Mouse (Mus musculus) stomach, embryonic 16.5 days (tissue): ENCODE measurements around the gene Kat8. TPM values are rescaled to one million over a fixed set of nuclear protein-coding genes. Genes with fewer than 3 reads are reported as not detected.
A peak's percentile ranks its signal among the peaks of the same experiment; 100 is the strongest.

Experiments
- ATAC-seq: fragments of 200-750 bp; cut with Nextera tagmentation; 2 replicates; pipeline ENCODE4 v1.8.0; 2017; ENCODE audit warnings: moderate number of reproducible peaks, moderate TSS enrichment; ENCODE audit not compliant: insufficient read depth, low FRiP score
- H3K27ac ChIP-seq: fragments of 300-500 bp; sonication (generic); 2 replicates; pipeline ENCODE4 v1.5.1; 2014; ENCODE audit warnings: low read length
- H3K27me3 ChIP-seq: fragments of 300-500 bp; sonication (generic); 2 replicates; pipeline ENCODE4 v1.6.1; 2014; ENCODE audit warnings: low read length, control low read depth, mixed read lengths; ENCODE audit not compliant: control insufficient read depth, insufficient read depth
- H3K36me3 ChIP-seq: fragments of 300-500 bp; sonication (generic); 2 replicates; pipeline ENCODE4 v1.6.1; 2014; ENCODE audit warnings: low read length; ENCODE audit not compliant: control insufficient read depth, insufficient read depth
- H3K4me1 ChIP-seq: fragments of 300-500 bp; sonication (generic); 2 replicates; pipeline ENCODE4 v1.6.1; 2014; ENCODE audit warnings: low read length, control low read depth, mixed read lengths; ENCODE audit not compliant: control insufficient read depth, insufficient read depth
- H3K4me2 ChIP-seq: fragments of 300-500 bp; sonication (generic); 2 replicates; pipeline ENCODE4 v1.6.1; 2014; ENCODE audit warnings: low read depth, low read length, mixed read lengths
- H3K4me3 ChIP-seq: fragments of 300-500 bp; sonication (generic); replicated peaks from 2 replicates; pipeline ENCODE4 v1.5.1; 2014; ENCODE audit warnings: mild to moderate bottlenecking, low read length
- H3K9ac ChIP-seq: fragments of 300-500 bp; sonication (generic); 2 replicates; pipeline ENCODE4 v1.6.1; 2014; ENCODE audit warnings: low read length
- H3K9me3 ChIP-seq: fragments of 300-500 bp; sonication (generic); replicated peaks from 2 replicates; pipeline ENCODE4 v1.6.1; 2016; ENCODE audit warnings: low read length, control low read depth; ENCODE audit not compliant: control insufficient read depth
- WGBS: fragments of 180-500 bp; shearing (Covaris S2); extraction: QIAGEN DNeasy Blood & Tissue Kit; methylation state at CpG from one replicate; pipeline ENCODE4 v1.1.7; 2014; 5-methylcytosine and 5-hydroxymethylcytosine counted together
- polyA plus RNA-seq: library from polyadenylated mRNA; unstranded; fragments of >200 nt; fragmentation: Nextera tagmentation; extraction: Ambion mirVana; gene quantifications from 2 replicates; pipeline ENCODE4 v1.2.1, GENCODE M21; 2015

The Kat8 gene
- polyA plus RNA-seq, 1 experiment from 2014 or later = 29.2 TPM

GRCm38 (mm10) chr7:127907939-127908338 lies 4.4 kb upstream of the Kat8 start:
- ATAC-seq = no peak
- Histone ChIP-seq H3K4me1 (peaks cover 13% of the 10 kb centered on the region), H3K36me3 (peaks cover 26% of the 10 kb centered on the region), H3K4me2 (no peak overlapping the region), H3K27me3 (no peaks in the 10 kb centered on the region), H3K9ac (no peak overlapping the region), H3K4me3 (no peak overlapping the region), H3K27ac (no peak overlapping the region), H3K9me3 (no peaks in the 10 kb centered on the region)
- WGBS = 94% methylated on average over 12 of the region's 12 CpGs

DNA sequence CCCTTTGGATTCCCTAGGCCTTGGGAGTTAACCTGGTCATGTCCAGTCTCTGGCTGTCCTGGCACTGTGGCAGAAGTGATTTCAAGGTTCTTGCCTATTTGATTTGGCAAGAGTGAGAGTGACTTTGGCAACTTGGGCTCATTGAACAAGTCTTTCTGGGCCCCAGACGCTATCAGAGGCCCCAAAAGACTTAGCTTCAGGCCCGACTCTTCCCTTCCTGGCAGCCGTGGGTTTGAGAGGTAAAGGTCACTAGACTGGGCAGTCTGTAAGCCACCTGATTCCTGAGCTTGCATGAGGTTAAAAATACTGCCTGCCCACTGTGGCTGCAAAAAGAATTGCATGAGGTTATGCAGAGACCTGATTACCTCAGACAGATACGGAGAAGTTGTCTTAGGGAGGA lies 3.7 kb upstream of the Kat8 start:
- WGBS = 88% methylated on average over 4 of the region's 4 CpGs
- H3K9me3 ChIP-seq = no peaks in the 10 kb centered on the region
- no peaks in the 10 kb centered on the region for H3K27me3 ChIP-seq
- H3K9ac ChIP-seq = no peak overlapping the region
- no peak overlapping the region for H3K27ac ChIP-seq
- ATAC-seq = no peak
- H3K4me3 ChIP-seq = no peak overlapping the region
- no peak overlapping the region for H3K4me2 ChIP-seq
- peaks cover 17% of the 10 kb centered on the region for H3K4me1 ChIP-seq
- H3K36me3 ChIP-seq = peaks cover 26% of the 10 kb centered on the region

- Histone ChIP-seq H3K9ac (peak overlapping the region; percentile 93), H3K4me2 (peak overlapping the region; percentile 88), H3K27me3 (no peaks in the 10 kb centered on the region), H3K4me3 (peak overlapping the region; percentile 99), H3K36me3 (peaks cover 14% of the 10 kb centered on the region), H3K4me1 (peaks cover 8% of the 10 kb centered on the region), H3K27ac (peak overlapping the region; percentile 94), H3K9me3 (no peaks in the 10 kb centered on the region)
- 12% methylated on average over 4 of the region's 4 CpGs for WGBS
- no peak for ATAC-seq
These were observed 622 bp downstream of the Kat8 start for GRCm38 (mm10) chr7:127912938-127913337.

GRCm38 (mm10) chr7:127915293-127915692 lies 3.0 kb downstream of the Kat8 start:
- no peak for ATAC-seq
- Histone ChIP-seq H3K36me3 (peaks cover 8% of the 10 kb centered on the region; the same call in 1 of the 2 replicates), H3K9me3 (no peaks in the 10 kb centered on the region), H3K4me1 (peaks cover 8% of the 10 kb centered on the region), H3K27ac (no peak overlapping the region), H3K4me2 (no peak overlapping the region), H3K9ac (no peak overlapping the region), H3K4me3 (no peak overlapping the region), H3K27me3 (no peaks in the 10 kb centered on the region)
- WGBS = 91% methylated on average over 12 of the region's 12 CpGs

DNA sequence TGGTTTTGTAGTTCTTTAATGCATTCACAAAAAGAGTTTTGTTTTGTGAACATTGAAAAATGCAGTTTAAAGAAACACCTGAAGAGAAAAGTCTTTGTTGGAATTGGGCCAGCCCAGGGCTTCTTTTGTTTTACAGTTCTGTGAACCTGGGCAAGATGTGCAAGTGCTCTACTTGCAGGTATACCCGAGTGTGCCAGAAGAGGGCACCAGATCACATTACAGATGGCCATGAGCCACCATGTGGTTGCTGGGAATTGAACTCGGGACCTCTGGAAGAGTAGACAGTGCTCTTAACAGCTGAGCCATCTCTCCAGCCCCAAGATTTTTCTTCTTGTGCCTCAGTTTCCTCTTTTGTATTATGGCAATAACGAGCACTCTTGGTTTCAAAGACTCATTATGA lies 5.9 kb downstream of the Kat8 start:
- Histone ChIP-seq H3K36me3 (peaks cover 8% of the 10 kb centered on the region; the same call in 1 of the 2 replicates), H3K4me1 (peaks cover 6% of the 10 kb centered on the region; the same call in 1 of the 2 replicates), H3K27me3 (no peaks in the 10 kb centered on the region), H3K9ac (no peak overlapping the region), H3K4me3 (no peak overlapping the region), H3K4me2 (no peak overlapping the region), H3K27ac (no peak overlapping the region), H3K9me3 (no peaks in the 10 kb centered on the region)
- no peak for ATAC-seq
- WGBS = 56% methylated on average over 3 of the region's 3 CpGs

DNA sequence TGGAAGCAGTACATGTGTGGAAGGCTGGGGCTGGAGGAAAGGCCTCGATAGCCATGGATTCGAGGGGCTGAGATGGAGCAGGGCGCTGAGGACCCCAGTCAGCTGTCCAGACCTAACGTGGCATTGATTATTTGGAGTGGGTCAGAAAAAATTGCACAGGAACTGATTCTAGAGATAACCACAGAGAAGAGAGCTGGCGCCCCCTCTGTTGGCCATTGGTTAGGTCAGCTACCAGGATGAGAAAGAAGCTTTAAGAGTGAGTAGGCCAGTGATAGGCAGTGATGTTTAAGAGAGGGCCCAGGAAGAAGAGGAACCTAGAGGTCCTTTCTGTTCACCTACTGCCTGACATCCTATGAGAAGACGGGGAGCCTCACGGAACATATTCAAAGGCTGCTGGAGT lies 7.0 kb downstream of the Kat8 start:
- Histone ChIP-seq H3K36me3 (peaks cover 8% of the 10 kb centered on the region; the same call in 1 of the 2 replicates), H3K4me2 (no peak overlapping the region), H3K27ac (no peak overlapping the region), H3K27me3 (no peaks in the 10 kb centered on the region), H3K4me1 (peaks cover 5% of the 10 kb centered on the region), H3K9ac (no peak overlapping the region), H3K4me3 (no peak overlapping the region), H3K9me3 (no peaks in the 10 kb centered on the region)
- no peak for ATAC-seq
- 74% methylated on average over 7 of the region's 7 CpGs for WGBS

DNA sequence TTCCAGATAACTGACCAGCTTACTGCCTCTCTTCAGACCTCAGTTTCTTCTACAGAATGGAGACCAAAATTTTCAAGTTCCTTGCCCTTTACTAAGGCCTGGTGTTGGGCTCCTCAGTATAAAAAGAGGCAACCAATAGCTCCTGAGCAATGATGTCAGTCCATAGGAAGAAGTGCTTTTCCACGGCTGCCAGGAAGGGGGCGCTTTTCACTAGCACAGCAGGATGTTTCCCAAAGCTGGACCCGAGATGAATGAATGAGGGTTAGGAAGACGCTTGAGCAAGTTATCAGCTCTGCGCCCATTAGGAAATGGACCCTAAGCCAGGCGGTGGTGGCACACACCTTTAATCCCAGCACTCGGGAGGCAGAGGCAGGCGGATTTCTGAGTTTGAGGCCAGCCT lies 9.2 kb downstream of the Kat8 start:
- Histone ChIP-seq H3K36me3 (peaks cover 5% of the 10 kb centered on the region), H3K27me3 (no peaks in the 10 kb centered on the region), H3K9ac (no peak overlapping the region), H3K4me1 (peaks cover 5% of the 10 kb centered on the region), H3K4me3 (no peak overlapping the region), H3K9me3 (no peaks in the 10 kb centered on the region), H3K4me2 (no peak overlapping the region), H3K27ac (no peak overlapping the region)
- ATAC-seq = no peak
- WGBS = 59% methylated on average over 8 of the region's 8 CpGs

DNA sequence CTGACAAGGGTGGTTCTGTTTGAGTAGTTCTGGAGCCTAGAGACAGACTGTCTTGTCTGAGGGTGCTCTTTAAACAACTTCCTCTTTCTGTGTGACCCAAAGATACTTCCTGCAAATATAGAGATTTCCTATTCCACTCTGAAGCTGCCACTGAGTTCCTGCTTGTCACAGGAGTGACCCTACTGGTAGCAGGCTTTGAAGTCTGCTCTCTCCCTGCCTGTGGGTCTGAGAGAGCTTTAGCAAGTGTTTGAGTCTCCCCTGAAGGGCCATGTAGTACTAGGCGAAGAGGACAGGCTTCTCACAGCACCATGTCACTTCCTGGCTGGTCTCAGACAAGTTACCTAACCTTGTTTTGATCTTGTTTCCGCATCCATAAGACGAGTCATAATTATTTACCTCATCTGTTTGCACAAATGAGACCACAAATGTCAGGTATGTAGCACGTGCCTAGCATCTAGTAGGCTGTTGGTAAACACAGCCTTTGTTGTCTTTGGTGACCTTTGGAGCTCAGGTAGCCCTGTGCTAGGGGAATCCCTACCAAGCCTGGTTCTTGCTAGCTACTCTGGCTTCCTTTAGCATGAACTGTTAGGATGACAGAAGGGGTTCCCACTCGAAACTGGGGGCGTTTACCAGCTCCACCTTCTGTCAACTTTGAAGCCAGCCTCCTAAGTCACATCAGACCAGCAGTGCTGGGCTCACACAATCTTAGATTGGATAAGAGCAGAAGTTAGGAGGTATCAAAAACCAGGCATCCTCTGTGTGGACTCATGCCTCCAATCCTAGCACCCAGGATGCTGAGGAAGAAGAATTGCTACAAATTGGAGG lies 10.3 kb downstream of the Kat8 start:
- H3K9ac ChIP-seq = no peak overlapping the region
- H3K4me1 ChIP-seq = peaks cover 5% of the 10 kb centered on the region
- 57% methylated on average over 6 of the region's 6 CpGs for whole genome bisulfite sequencing
- ATAC-seq = no peak
- H3K27ac ChIP-seq = peak overlapping the region; percentile 79
- H3K27me3 ChIP-seq = no peaks in the 10 kb centered on the region
- H3K4me2 ChIP-seq = no peak overlapping the region
- H3K9me3 ChIP-seq = no peaks in the 10 kb centered on the region
- H3K36me3 ChIP-seq = peaks cover 6% of the 10 kb centered on the region
- no peak overlapping the region for H3K4me3 ChIP-seq

GRCm38 (mm10) chr7:127923714-127924113 lies 11.4 kb downstream of the Kat8 start:
- H3K9ac ChIP-seq = peak overlapping the region; percentile 40; the same call in 1 of the 2 replicates
- H3K9me3 ChIP-seq = no peaks in the 10 kb centered on the region
- no peaks in the 10 kb centered on the region for H3K27me3 ChIP-seq
- H3K4me2 ChIP-seq = no peak overlapping the region
- no peak overlapping the region for H3K4me3 ChIP-seq
- H3K36me3 ChIP-seq = peaks cover 6% of the 10 kb centered on the region
- 70% methylated on average over 5 of the region's 5 CpGs for WGBS
- H3K4me1 ChIP-seq = peaks cover 5% of the 10 kb centered on the region
- ATAC-seq = no peak
- H3K27ac ChIP-seq = peak overlapping the region; percentile 79
